Mouse (Mus musculus) liver, embryonic 14.5 days (tissue): Measurements from ENCODE around the gene Arhgap24. TPM values are rescaled to one million over a fixed set of nuclear protein-coding genes. Genes with fewer than 3 reads are reported as not detected.

ENCODE experiments used
- ATAC-seq: fragments of 200-750 bp; cut with Nextera tagmentation; 2 replicates; pipeline ENCODE4 v1.8.0; 2017; ENCODE audit warnings: moderate number of reproducible peaks, mild to moderate bottlenecking, moderate library complexity; ENCODE audit not compliant: insufficient read depth
- DNase-seq, 3 experiments: peaks; one replicate each; pipeline ENCODE4 v3.0.0-alpha.2; 2012 to 2013; ENCODE audit warnings: low read depth in 3 of 3, low spot score in 3 of 3
- H3K27ac ChIP-seq: fragments of 300-500 bp; sonication (generic); 2 replicates; pipeline ENCODE4 v1.5.1; 2014; ENCODE audit warnings: moderate library complexity, mild to moderate bottlenecking, control low read depth, inconsistent platforms
- H3K27me3 ChIP-seq: fragments of 300-500 bp; sonication (generic); 2 replicates; pipeline ENCODE4 v1.6.1; 2014; ENCODE audit warnings: mild to moderate bottlenecking, low read length, moderate library complexity; ENCODE audit not compliant: control insufficient read depth, insufficient read depth
- H3K36me3 ChIP-seq: fragments of 300-500 bp; sonication (generic); replicated peaks from 2 replicates; pipeline ENCODE4 v1.6.1; 2014; ENCODE audit warnings: low read depth; ENCODE audit not compliant: control insufficient read depth, insufficient read depth
- H3K4me1 ChIP-seq, 2 experiments: fragments of 200-500 bp in 1 of 2; fragments of 300-500 bp in 1 of 2; sonication (generic) in 1 of 2; replicated peaks; 2 replicates each; pipeline ENCODE4 v1.6.1; 2012 to 2014; ENCODE audit warnings: antibody characterized with exemption in 1 of 2, inconsistent platforms in 1 of 2, low read length in 1 of 2; ENCODE audit not compliant: control insufficient read depth in 2 of 2, insufficient read depth in 2 of 2
- H3K4me2 ChIP-seq: fragments of 300-500 bp; sonication (generic); 2 replicates; pipeline ENCODE4 v1.6.1; 2014; ENCODE audit warnings: low read depth, mild to moderate bottlenecking, control low read depth, moderate library complexity
- H3K4me3 ChIP-seq, 2 experiments: fragments of 200-500 bp in 1 of 2; fragments of 300-500 bp in 1 of 2; sonication (generic) in 1 of 2; 2 replicates each; pipeline ENCODE4 v1.5.1; 2012 to 2014; ENCODE audit warnings: low read depth in 2 of 2, low read length in 2 of 2, mild to moderate bottlenecking in 2 of 2, control low read depth in 1 of 2, inconsistent platforms in 1 of 2, moderate library complexity in 1 of 2; ENCODE audit not compliant: insufficient read depth in 1 of 2
- H3K9ac ChIP-seq: fragments of 300-500 bp; sonication (generic); replicated peaks from 2 replicates; pipeline ENCODE4 v1.6.1; 2014; ENCODE audit warnings: mild to moderate bottlenecking, control low read depth, moderate library complexity
- H3K9me3 ChIP-seq: fragments of 300-500 bp; sonication (generic); 2 replicates; pipeline ENCODE4 v1.6.1; 2016; ENCODE audit warnings: low read length, mixed read lengths; ENCODE audit not compliant: control insufficient read depth
- CTCF ChIP-seq: IDR thresholded peaks from 2 replicates; pipeline ENCODE4 v1.5.1; 2016; ENCODE audit warnings: antibody characterized with exemption, low read depth, control low read depth
- EP300 ChIP-seq: IDR thresholded peaks from 2 replicates; pipeline ENCODE4 v1.6.1; 2016; ENCODE audit warnings: antibody characterized with exemption, low read depth
- WGBS: fragments of 180-500 bp; shearing (Covaris S2); extraction: QIAGEN DNeasy Blood & Tissue Kit; methylation state at CpG from one replicate; pipeline ENCODE4 v1.1.7; 2014; ENCODE audit not compliant: insufficient replicate concordance; 5-methylcytosine and 5-hydroxymethylcytosine counted together
- polyA plus RNA-seq, 2 experiments: library from polyadenylated mRNA; depleted of rRNA in 1 of 2; stranded (reverse) in 1 of 2; unstranded in 1 of 2; fragments of >200 nt; fragmentation: Nextera tagmentation in 1 of 2; extraction: Ambion mirVana in 1 of 2; gene quantifications; 2 replicates each; pipeline versions ENCODE4 v1.2.1 to v1.2.3; 2012 to 2014

Gene Arhgap24
- polyA plus RNA-seq, 2 experiments = 1.8 to 2.1 TPM

- TF ChIP-seq CTCF (no peak), EP300 (no peak)
- WGBS = 61% methylated on average over 5 of the region's 5 CpGs
Measured at GRCm38 (mm10) chr5:102568764-102569163, 87.6 kb downstream of the Arhgap24 start.

GRCm38 (mm10) chr5:102571445-102571844, 90.3 kb downstream of the Arhgap24 start:
- Histone ChIP-seq H3K4me1 (no peaks in the 10 kb centered on the region), H3K9ac (no peak overlapping the region), H3K27ac (no peak overlapping the region), H3K4me2 (no peak overlapping the region), H3K27me3 (no peaks in the 10 kb centered on the region), H3K9me3 (no peaks in the 10 kb centered on the region), H3K4me3 (no peak overlapping the region), H3K36me3 (no peaks in the 10 kb centered on the region)
- 65% methylated on average over 2 of the region's 2 CpGs for WGBS
- DNase-seq (no peak), ATAC-seq (no peak)
- TF ChIP-seq CTCF (no peak), EP300 (no peak)

More at GRCm38 (mm10) chr5:102568764-102569163, 87.6 kb downstream of the Arhgap24 start:
- Histone ChIP-seq H3K4me1 (no peaks in the 10 kb centered on the region), H3K4me3 (no peak overlapping the region), H3K27me3 (no peaks in the 10 kb centered on the region), H3K9me3 (no peaks in the 10 kb centered on the region), H3K9ac (no peak overlapping the region), H3K36me3 (no peaks in the 10 kb centered on the region), H3K4me2 (no peak overlapping the region), H3K27ac (no peak overlapping the region)
- ATAC-seq (no peak), DNase-seq (no peak)

- Histone ChIP-seq H3K4me3 (no peak overlapping the region), H3K36me3 (no peaks in the 10 kb centered on the region), H3K9me3 (no peaks in the 10 kb centered on the region), H3K27me3 (no peaks in the 10 kb centered on the region), H3K27ac (no peak overlapping the region), H3K9ac (no peak overlapping the region), H3K4me1 (no peaks in the 10 kb centered on the region), H3K4me2 (no peak overlapping the region)
- DNase-seq (no peak), ATAC-seq (no peak)
- WGBS = 69% methylated on average over 3 of the region's 3 CpGs
- TF ChIP-seq EP300 (no peak), CTCF (no peak)
Measured at GRCm38 (mm10) chr5:102576750-102577149, 95.6 kb downstream of the Arhgap24 start.

GRCm38 (mm10) chr5:102577729-102578128, 96.5 kb downstream of the Arhgap24 start:
- H3K27me3 ChIP-seq = no peaks in the 10 kb centered on the region
- H3K4me2 ChIP-seq = no peak overlapping the region
- H3K4me1 ChIP-seq = no peaks in the 10 kb centered on the region
- DNase-seq (no peak), ATAC-seq (no peak)
- H3K9me3 ChIP-seq = no peaks in the 10 kb centered on the region
- TF ChIP-seq CTCF = no peak
- TF ChIP-seq EP300 = no peak
- WGBS = 47% methylated on average over 3 of the region's 3 CpGs
- H3K9ac ChIP-seq = no peak overlapping the region
- H3K36me3 ChIP-seq = no peaks in the 10 kb centered on the region
- no peak overlapping the region for H3K27ac ChIP-seq
- no peak overlapping the region for H3K4me3 ChIP-seq

GRCm38 (mm10) chr5:102578431-102578830, 97.2 kb downstream of the Arhgap24 start:
- Histone ChIP-seq H3K9me3 (no peaks in the 10 kb centered on the region), H3K27me3 (no peaks in the 10 kb centered on the region), H3K36me3 (no peaks in the 10 kb centered on the region), H3K4me2 (no peak overlapping the region), H3K4me1 (no peaks in the 10 kb centered on the region), H3K4me3 (no peak overlapping the region), H3K9ac (no peak overlapping the region), H3K27ac (no peak overlapping the region)
- no peak for TF ChIP-seq CTCF
- TF ChIP-seq EP300 = no peak
- 63% methylated on average over 8 of the region's 8 CpGs for WGBS
- DNase-seq (no peak), ATAC-seq (no peak)
